Mouse (Mus musculus): ENCODE data around the gene Ceacam14. TPM values are rescaled to one million over a fixed set of nuclear protein-coding genes. Genes with fewer than 3 reads are reported as not detected.

The Ceacam14 gene
- not detected in 2 replicates for polyA plus RNA-seq (2012; ENCODE audit: low replicate concordance)

GRCm38 (mm10) chr7:17812333-17812732 is at the start of gene Ceacam14:
Gene Ceacam14, plus strand, starts transcription at chr7:17812633.

Other genes starting within 250 kb of the Ceacam14 start
- 0.05 TPM in 1 of 2 replicates, not detected in the other for gene Ceacam5, start 99.4 kb upstream of the Ceacam14 start, polyA plus RNA-seq (2012; ENCODE audit: low replicate concordance)
- gene Gm5155, start 59.1 kb downstream of the Ceacam14 start, polyA plus RNA-seq (2012; ENCODE audit: low replicate concordance), result not detected in 2 replicates
- not detected in 2 replicates for gene Ceacam11, start 159.5 kb downstream of the Ceacam14 start, polyA plus RNA-seq (2012; ENCODE audit: low replicate concordance)
- gene Ceacam13, start 197.3 kb downstream of the Ceacam14 start, polyA plus RNA-seq (2012; ENCODE audit: low replicate concordance), result not detected in 2 replicates